Mouse (Mus musculus) liver, embryonic 15.5 days (tissue): ENCODE results near the gene Lrrc51. TPM values are rescaled to one million over a fixed set of nuclear protein-coding genes. Genes with fewer than 3 reads are reported as not detected.

Source experiments
- ATAC-seq: fragments of 200-750 bp; cut with Nextera tagmentation; 2 replicates; pipeline ENCODE4 v1.8.0; 2017; ENCODE audit warnings: moderate number of reproducible peaks, mild to moderate bottlenecking, moderate library complexity; ENCODE audit not compliant: insufficient read depth
- H3K27ac ChIP-seq: fragments of 300-500 bp; sonication (generic); replicated peaks from 2 replicates; pipeline ENCODE4 v1.5.1; 2015; ENCODE audit warnings: mild to moderate bottlenecking, inconsistent platforms
- H3K27me3 ChIP-seq: fragments of 300-500 bp; sonication (generic); 2 replicates; pipeline ENCODE4 v1.6.1; 2015; ENCODE audit warnings: mild to moderate bottlenecking, inconsistent platforms
- H3K36me3 ChIP-seq: fragments of 300-500 bp; sonication (generic); replicated peaks from 2 replicates; pipeline ENCODE4 v1.6.1; 2015; ENCODE audit warnings: moderate library complexity, mild to moderate bottlenecking, inconsistent platforms
- H3K4me1 ChIP-seq: fragments of 300-500 bp; sonication (generic); replicated peaks from 2 replicates; pipeline ENCODE4 v1.6.1; 2015; ENCODE audit warnings: inconsistent platforms
- H3K4me2 ChIP-seq: fragments of 300-500 bp; sonication (generic); 2 replicates; pipeline ENCODE4 v1.6.1; 2015; ENCODE audit warnings: moderate library complexity, mild to moderate bottlenecking, inconsistent platforms
- H3K4me3 ChIP-seq: fragments of 300-500 bp; sonication (generic); replicated peaks from 2 replicates; pipeline ENCODE4 v1.5.1; 2015; ENCODE audit warnings: mild to moderate bottlenecking, inconsistent platforms
- H3K9ac ChIP-seq: fragments of 300-500 bp; sonication (generic); 2 replicates; pipeline ENCODE4 v1.6.1; 2015; ENCODE audit warnings: moderate library complexity, mild to moderate bottlenecking, inconsistent platforms
- H3K9me3 ChIP-seq: fragments of 300-500 bp; sonication (generic); replicated peaks from 2 replicates; pipeline ENCODE4 v1.6.1; 2016; ENCODE audit warnings: inconsistent platforms
- WGBS: fragments of 180-500 bp; shearing (Covaris S2); methylation state at CpG from one replicate; pipeline ENCODE4 v1.1.7; 2015; ENCODE audit warnings: mixed read lengths; ENCODE audit not compliant: insufficient replicate concordance; 5-methylcytosine and 5-hydroxymethylcytosine counted together
- polyA plus RNA-seq: library from polyadenylated mRNA; unstranded; fragments of >200 nt; fragmentation: Nextera tagmentation; extraction: Ambion mirVana; gene quantifications from 2 replicates; pipeline ENCODE4 v1.2.1, GENCODE M21; 2015

Gene Lrrc51
- polyA plus RNA-seq, 1 experiment from 2014 or later: 1.7 TPM

DNA sequence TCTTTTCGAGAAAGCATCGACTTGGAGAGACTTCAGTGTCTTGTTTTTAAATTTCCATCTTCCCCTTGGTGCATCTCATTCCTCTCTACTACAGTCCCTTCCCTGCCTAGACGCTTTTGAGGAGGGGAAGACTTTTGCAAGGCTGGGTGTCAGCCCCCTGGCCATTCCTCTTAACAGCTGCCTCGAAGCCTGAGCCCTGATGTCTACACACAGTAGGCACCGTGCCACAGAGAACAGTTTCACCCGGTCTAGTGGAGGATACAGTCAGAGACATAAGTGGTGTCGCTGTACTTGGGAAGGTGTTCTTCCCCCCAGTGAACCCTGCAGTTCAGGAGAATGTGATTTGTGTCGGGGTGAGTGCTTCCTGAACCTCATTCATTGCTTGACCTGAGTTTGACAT lies 27.0 kb downstream of the Lrrc51 start:
- ATAC-seq: no peak
- H3K9me3 ChIP-seq: no peaks in the 10 kb centered on the region
- WGBS: 25% methylated on average over 8 of the region's 8 CpGs
- H3K4me2 ChIP-seq: peak overlapping the region; percentile 86
- peaks cover 28% of the 10 kb centered on the region for H3K36me3 ChIP-seq
- peaks cover 36% of the 10 kb centered on the region for H3K4me1 ChIP-seq
- peak overlapping the region; percentile 83 for H3K4me3 ChIP-seq
- H3K27ac ChIP-seq: peak overlapping the region; percentile 94
- no peaks in the 10 kb centered on the region for H3K27me3 ChIP-seq
- H3K9ac ChIP-seq: peak overlapping the region; percentile 89

DNA sequence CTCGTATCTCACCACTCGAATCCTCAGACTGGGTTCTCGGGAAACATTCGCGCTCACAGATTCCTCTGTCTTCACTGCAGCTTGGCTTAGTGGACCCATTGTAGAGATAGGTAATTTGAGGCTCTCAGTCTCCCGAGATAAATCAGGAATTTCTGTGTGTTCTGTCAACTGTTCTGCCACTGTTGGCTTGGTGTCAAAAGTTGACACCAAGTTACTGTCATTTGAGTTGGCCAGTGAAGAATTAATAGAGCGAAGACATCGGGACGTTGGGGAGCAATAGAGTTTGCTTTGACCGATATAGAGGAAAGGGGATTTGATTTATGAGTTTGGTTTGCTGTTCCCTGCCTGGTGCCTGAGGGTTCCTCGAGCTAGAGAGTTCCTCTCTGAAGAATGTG lies 27.4 kb downstream of the Lrrc51 start, which contains the start of gene Tomt:
TSS of gene Tomt (minus strand) at position 73 of the 395 bp plus-strand sequence.
- ATAC-seq: no peak

GRCm38 (mm10) chr7:101905561-101906286 lies 28.0 kb downstream of the Lrrc51 start, which contains the start of gene Lamtor1:
Lamtor1 (plus strand) TSS chr7:101905904.
- H3K27ac ChIP-seq: peak within 1 kb of the TSS; percentile 94
- peak within 1 kb of the TSS; percentile 83 for H3K4me3 ChIP-seq
- H3K9me3 ChIP-seq: no peaks in the 10 kb centered on the region
- H3K27me3 ChIP-seq: no peaks in the 10 kb centered on the region
- WGBS: under 1% methylated on average over 61 of the region's 61 CpGs
- ATAC-seq: peak; percentile 96
- H3K4me2 ChIP-seq: peak within 1 kb of the TSS; percentile 86
- H3K9ac ChIP-seq: peak within 1 kb of the TSS; percentile 89
- H3K36me3 ChIP-seq: peaks cover 19% of the 10 kb centered on the region
- H3K4me1 ChIP-seq: peaks cover 36% of the 10 kb centered on the region

More for the DNA sequence above, 27.4 kb downstream of the Lrrc51 start, which contains the start of gene Tomt:
- H3K4me1 ChIP-seq: peaks cover 36% of the 10 kb centered on the region
- H3K27ac ChIP-seq: peak within 1 kb of the TSS; percentile 94
- peaks cover 24% of the 10 kb centered on the region for H3K36me3 ChIP-seq
- H3K4me3 ChIP-seq: peak within 1 kb of the TSS; percentile 83
- no peaks in the 10 kb centered on the region for H3K27me3 ChIP-seq
- H3K4me2 ChIP-seq: peak within 1 kb of the TSS; percentile 86
- peak within 1 kb of the TSS; percentile 89 for H3K9ac ChIP-seq
- H3K9me3 ChIP-seq: no peaks in the 10 kb centered on the region
- 5% methylated on average over 11 of the region's 11 CpGs for WGBS

DNA sequence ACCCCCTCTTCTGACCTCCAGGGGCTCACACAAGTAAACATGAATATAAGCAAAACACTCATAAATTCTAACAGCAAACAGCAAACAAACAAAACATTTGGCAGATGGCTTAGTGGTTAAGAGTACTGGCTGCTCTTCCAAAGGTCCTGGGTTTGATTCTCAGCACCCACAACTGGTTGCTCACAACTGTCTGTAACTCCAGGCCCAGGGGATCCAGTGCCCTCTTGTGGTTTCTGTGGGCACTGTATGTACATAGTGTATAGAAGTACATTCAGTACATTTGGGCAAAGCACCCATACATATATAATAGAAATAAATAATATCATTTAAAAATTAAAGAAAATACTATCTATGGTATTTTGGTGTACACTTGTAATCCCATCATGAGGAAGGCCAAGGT lies 30.8 kb downstream of the Lrrc51 start:
- Histone ChIP-seq H3K36me3 (peaks cover 20% of the 10 kb centered on the region), H3K4me3 (no peak overlapping the region), H3K9me3 (no peaks in the 10 kb centered on the region), H3K27me3 (no peaks in the 10 kb centered on the region), H3K4me2 (no peak overlapping the region), H3K4me1 (peaks cover 36% of the 10 kb centered on the region), H3K27ac (no peak overlapping the region), H3K9ac (no peak overlapping the region)
- ATAC-seq: no peak

GRCm38 (mm10) chr7:101901969-101902368 lies 31.7 kb downstream of the Lrrc51 start:
- Histone ChIP-seq H3K9ac (no peak overlapping the region), H3K9me3 (no peaks in the 10 kb centered on the region), H3K4me2 (no peak overlapping the region), H3K27me3 (no peaks in the 10 kb centered on the region), H3K4me3 (no peak overlapping the region), H3K27ac (no peak overlapping the region), H3K4me1 (peaks cover 37% of the 10 kb centered on the region), H3K36me3 (peaks cover 21% of the 10 kb centered on the region)
- WGBS: 84% methylated on average over 10 of the region's 10 CpGs
- no peak for ATAC-seq

DNA sequence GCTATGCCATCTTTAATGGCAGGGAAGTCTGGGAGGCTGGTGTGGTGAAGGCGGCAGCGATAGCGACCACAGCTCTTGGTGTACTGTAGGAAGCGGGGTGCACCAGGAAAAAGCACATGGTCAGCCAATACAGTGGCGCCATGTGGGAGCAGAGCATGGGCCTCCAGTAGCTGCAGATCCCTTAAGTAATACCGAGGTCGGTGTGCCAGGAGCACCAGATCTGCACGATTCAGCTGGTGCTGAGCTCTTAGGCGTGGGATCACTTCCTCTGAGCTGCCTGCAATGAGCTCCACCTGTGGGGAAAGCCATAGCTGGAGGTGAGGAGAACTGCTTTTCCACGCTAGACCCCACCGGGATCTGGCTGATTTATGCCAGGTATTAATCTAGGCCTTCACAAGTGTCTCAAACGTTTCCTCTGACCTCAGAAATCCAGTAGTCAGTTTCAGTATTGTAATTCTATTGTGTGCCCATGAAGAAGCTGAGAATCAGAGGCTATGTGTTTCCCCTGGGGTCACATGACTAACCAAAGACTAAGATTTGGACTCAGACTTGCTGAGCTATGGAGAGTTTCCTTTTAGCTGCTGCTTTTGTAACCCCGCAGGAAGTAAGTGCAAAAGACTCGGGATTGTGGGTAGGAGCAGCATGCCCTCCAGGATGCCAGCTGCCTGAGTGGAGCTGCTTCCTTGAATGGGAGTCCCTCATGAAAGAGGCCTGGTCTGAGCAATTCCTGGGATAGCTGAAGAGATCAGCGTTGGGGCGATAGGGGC lies 33.2 kb downstream of the Lrrc51 start:
- ATAC-seq: no peak
- peaks cover 34% of the 10 kb centered on the region for H3K4me1 ChIP-seq
- no peak overlapping the region for H3K4me3 ChIP-seq
- H3K27ac ChIP-seq: 0 out of 2 replicates have a peak overlapping the region, but pooled peaks have one; percentile 6
- no peaks in the 10 kb centered on the region for H3K9me3 ChIP-seq
- H3K27me3 ChIP-seq: no peaks in the 10 kb centered on the region
- no peak overlapping the region for H3K4me2 ChIP-seq
- no peak overlapping the region for H3K9ac ChIP-seq
- WGBS: 82% methylated on average over 16 of the region's 16 CpGs
- H3K36me3 ChIP-seq: peaks cover 21% of the 10 kb centered on the region

GRCm38 (mm10) chr7:101896104-101897066 lies 37.3 kb downstream of the Lrrc51 start:
- H3K9me3 ChIP-seq: no peaks in the 10 kb centered on the region
- under 1% methylated on average over 57 of the region's 57 CpGs for WGBS
- H3K9ac ChIP-seq: peak overlapping the region; percentile 69
- peak overlapping the region; percentile 89 for H3K27ac ChIP-seq
- peaks cover 32% of the 10 kb centered on the region for H3K4me1 ChIP-seq
- no peaks in the 10 kb centered on the region for H3K27me3 ChIP-seq
- peak; percentile 97 for ATAC-seq
- H3K36me3 ChIP-seq: peaks cover 14% of the 10 kb centered on the region; the same call in 1 of the 2 replicates
- peak overlapping the region; percentile 85 for H3K4me2 ChIP-seq
- peak overlapping the region; percentile 68 for H3K4me3 ChIP-seq

GRCm38 (mm10) chr7:101895695-101896094 lies 38.0 kb downstream of the Lrrc51 start:
- peak; percentile 0; the same call in 1 of the 2 replicates for ATAC-seq
- Histone ChIP-seq H3K27ac (peak overlapping the region; percentile 61), H3K9me3 (no peaks in the 10 kb centered on the region), H3K4me2 (peak overlapping the region; percentile 85), H3K9ac (peak overlapping the region; percentile 53; the same call in 1 of the 2 replicates), H3K4me3 (peak overlapping the region; percentile 68), H3K36me3 (peaks cover 14% of the 10 kb centered on the region; the same call in 1 of the 2 replicates), H3K27me3 (no peaks in the 10 kb centered on the region), H3K4me1 (peaks cover 32% of the 10 kb centered on the region)
- 29% methylated on average over 9 of the region's 9 CpGs for WGBS

GRCm38 (mm10) chr7:101888460-101888859 lies 45.2 kb downstream of the Lrrc51 start:
- no peak for ATAC-seq
- no peaks in the 10 kb centered on the region for H3K9me3 ChIP-seq
- WGBS: 60% methylated on average over 4 of the region's 4 CpGs
- H3K4me2 ChIP-seq: no peak overlapping the region
- peaks cover 6% of the 10 kb centered on the region for H3K27me3 ChIP-seq
- no peak overlapping the region for H3K27ac ChIP-seq
- H3K4me1 ChIP-seq: no peaks in the 10 kb centered on the region
- no peaks in the 10 kb centered on the region for H3K36me3 ChIP-seq
- no peak overlapping the region for H3K9ac ChIP-seq
- H3K4me3 ChIP-seq: no peak overlapping the region

GRCm38 (mm10) chr7:101886274-101886673 lies 47.4 kb downstream of the Lrrc51 start:
- H3K36me3 ChIP-seq: no peaks in the 10 kb centered on the region
- no peaks in the 10 kb centered on the region for H3K9me3 ChIP-seq
- ATAC-seq: no peak
- 76% methylated on average over 6 of the region's 6 CpGs for WGBS
- peaks cover 6% of the 10 kb centered on the region for H3K27me3 ChIP-seq
- no peaks in the 10 kb centered on the region for H3K4me1 ChIP-seq
- H3K4me2 ChIP-seq: no peak overlapping the region
- no peak overlapping the region for H3K27ac ChIP-seq
- no peak overlapping the region for H3K4me3 ChIP-seq
- H3K9ac ChIP-seq: no peak overlapping the region
